Mouse (Mus musculus): Measurements from ENCODE around the gene N6amt1. TPM values are rescaled to one million over a fixed set of nuclear protein-coding genes. Genes with fewer than 3 reads are reported as not detected.

The N6amt1 gene
- polyA plus RNA-seq, 1 experiment: 3.8 TPM

GRCm38 (mm10) chr16:87319541-87320251, 34.3 kb upstream of the N6amt1 start:
- no peaks in the 10 kb centered on the region for H3K4me1 ChIP-seq (ENCODE audit: control insufficient read depth, insufficient read depth, insufficient read length, low read length)

GRCm38 (mm10) chr16:87320252-87320555, 33.8 kb upstream of the N6amt1 start:
- H3K4me1 ChIP-seq (ENCODE audit: control insufficient read depth, insufficient read depth, insufficient read length, low read length): no peaks in the 10 kb centered on the region
- no peak overlapping the region for H3K4me3 ChIP-seq (ENCODE audit: low read depth, low read length)
- WGBS: 76% methylated on average over 2 of the region's 2 CpGs
- H3K27ac ChIP-seq (ENCODE audit: insufficient read depth, low read depth, low read length): no peak overlapping the region
- TF ChIP-seq POLR2A (IDR thresholded peaks at IDR 0.05; ENCODE audit: low read depth, low read length): no peak
- TF ChIP-seq CTCF (IDR thresholded peaks at IDR 0.05; ENCODE audit: extremely low read depth, insufficient read length, insufficient replicate concordance, low read depth, low read length): no peak
- H3K36me3 ChIP-seq (ENCODE audit: control insufficient read depth, insufficient read depth, low read length): no peaks in the 10 kb centered on the region
- H3K27me3 ChIP-seq (ENCODE audit: control insufficient read depth, insufficient read depth, low read length): no peaks in the 10 kb centered on the region

More at GRCm38 (mm10) chr16:87319541-87320251, 34.3 kb upstream of the N6amt1 start:
- H3K27ac ChIP-seq (ENCODE audit: insufficient read depth, low read depth, low read length): no peak overlapping the region
- H3K36me3 ChIP-seq (ENCODE audit: control insufficient read depth, insufficient read depth, low read length): no peaks in the 10 kb centered on the region
- WGBS: 71% methylated on average over 5 of the region's 5 CpGs
- TF ChIP-seq CTCF (IDR thresholded peaks at IDR 0.05; ENCODE audit: extremely low read depth, insufficient read length, insufficient replicate concordance, low read depth, low read length) (no peak), POLR2A (IDR thresholded peaks at IDR 0.05; ENCODE audit: low read depth, low read length) (no peak)
- H3K27me3 ChIP-seq (ENCODE audit: control insufficient read depth, insufficient read depth, low read length): no peaks in the 10 kb centered on the region
- no peak overlapping the region for H3K4me3 ChIP-seq (ENCODE audit: low read depth, low read length)

GRCm38 (mm10) chr16:87324571-87324970, 29.4 kb upstream of the N6amt1 start:
- Histone ChIP-seq H3K36me3 (ENCODE audit: control insufficient read depth, insufficient read depth, low read length) (no peaks in the 10 kb centered on the region), H3K4me3 (ENCODE audit: low read depth, low read length) (no peak overlapping the region), H3K4me1 (ENCODE audit: control insufficient read depth, insufficient read depth, insufficient read length, low read length) (no peaks in the 10 kb centered on the region), H3K27ac (ENCODE audit: insufficient read depth, low read depth, low read length) (no peak overlapping the region), H3K27me3 (ENCODE audit: control insufficient read depth, insufficient read depth, low read length) (no peaks in the 10 kb centered on the region)
- TF ChIP-seq POLR2A (IDR thresholded peaks at IDR 0.05; ENCODE audit: low read depth, low read length) (no peak), CTCF (IDR thresholded peaks at IDR 0.05; ENCODE audit: extremely low read depth, insufficient read length, insufficient replicate concordance, low read depth, low read length) (no peak)
- 5% methylated on average over 5 of the region's 5 CpGs for WGBS

GRCm38 (mm10) chr16:87329986-87330385, 24.0 kb upstream of the N6amt1 start:
- Histone ChIP-seq H3K4me3 (ENCODE audit: low read depth, low read length) (no peak overlapping the region), H3K4me1 (ENCODE audit: control insufficient read depth, insufficient read depth, insufficient read length, low read length) (no peaks in the 10 kb centered on the region), H3K27ac (ENCODE audit: insufficient read depth, low read depth, low read length) (no peak overlapping the region), H3K27me3 (ENCODE audit: control insufficient read depth, insufficient read depth, low read length) (no peaks in the 10 kb centered on the region), H3K36me3 (ENCODE audit: control insufficient read depth, insufficient read depth, low read length) (no peaks in the 10 kb centered on the region)
- 94% methylated on average over 3 of the region's 3 CpGs for WGBS
- no peak for TF ChIP-seq POLR2A (IDR thresholded peaks at IDR 0.05; ENCODE audit: low read depth, low read length)
- no peak for TF ChIP-seq CTCF (IDR thresholded peaks at IDR 0.05; ENCODE audit: extremely low read depth, insufficient read length, insufficient replicate concordance, low read depth, low read length)

- Histone ChIP-seq H3K4me3 (ENCODE audit: low read depth, low read length) (no peak overlapping the region), H3K27ac (ENCODE audit: insufficient read depth, low read depth, low read length) (no peak overlapping the region), H3K4me1 (ENCODE audit: control insufficient read depth, insufficient read depth, insufficient read length, low read length) (no peaks in the 10 kb centered on the region), H3K36me3 (ENCODE audit: control insufficient read depth, insufficient read depth, low read length) (no peaks in the 10 kb centered on the region), H3K27me3 (ENCODE audit: control insufficient read depth, insufficient read depth, low read length) (no peaks in the 10 kb centered on the region)
- WGBS: 90% methylated on average over 3 of the region's 3 CpGs
- TF ChIP-seq POLR2A (IDR thresholded peaks at IDR 0.05; ENCODE audit: low read depth, low read length) (no peak), CTCF (IDR thresholded peaks at IDR 0.05; ENCODE audit: extremely low read depth, insufficient read length, insufficient replicate concordance, low read depth, low read length) (no peak)
These were observed 19.2 kb upstream of the N6amt1 start for GRCm38 (mm10) chr16:87334756-87335155.

GRCm38 (mm10) chr16:87341043-87341572, 12.9 kb upstream of the N6amt1 start:
- Histone ChIP-seq H3K36me3 (ENCODE audit: control insufficient read depth, insufficient read depth, low read length) (no peaks in the 10 kb centered on the region), H3K27ac (ENCODE audit: insufficient read depth, low read depth, low read length) (no peak overlapping the region), H3K27me3 (ENCODE audit: control insufficient read depth, insufficient read depth, low read length) (no peaks in the 10 kb centered on the region), H3K4me1 (ENCODE audit: control insufficient read depth, insufficient read depth, insufficient read length, low read length) (no peaks in the 10 kb centered on the region), H3K4me3 (ENCODE audit: low read depth, low read length) (no peak overlapping the region)
- 33% methylated on average over 6 of the region's 6 CpGs for WGBS
- TF ChIP-seq CTCF (IDR thresholded peaks at IDR 0.05; ENCODE audit: extremely low read depth, insufficient read length, insufficient replicate concordance, low read depth, low read length) (no peak), POLR2A (IDR thresholded peaks at IDR 0.05; ENCODE audit: low read depth, low read length) (no peak)

- Histone ChIP-seq H3K4me1 (ENCODE audit: control insufficient read depth, insufficient read depth, insufficient read length, low read length) (no peaks in the 10 kb centered on the region), H3K27ac (ENCODE audit: insufficient read depth, low read depth, low read length) (no peak overlapping the region), H3K4me3 (ENCODE audit: low read depth, low read length) (no peak overlapping the region), H3K36me3 (ENCODE audit: control insufficient read depth, insufficient read depth, low read length) (no peaks in the 10 kb centered on the region), H3K27me3 (ENCODE audit: control insufficient read depth, insufficient read depth, low read length) (no peaks in the 10 kb centered on the region)
- no peak for TF ChIP-seq CTCF (IDR thresholded peaks at IDR 0.05; ENCODE audit: extremely low read depth, insufficient read length, insufficient replicate concordance, low read depth, low read length)
- no peak for TF ChIP-seq POLR2A (IDR thresholded peaks at IDR 0.05; ENCODE audit: low read depth, low read length)
- WGBS: 96% methylated on average over 2 of the region's 2 CpGs
These were observed 5.9 kb upstream of the N6amt1 start for GRCm38 (mm10) chr16:87348133-87348532.

Measured in small intestine, adult 2 months (tissue).